Mouse (Mus musculus) 3134 (cell line): Measurements from ENCODE around the gene Clmp.

Experiments
- DNase-seq: peaks from one replicate; pipeline ENCODE4 v3.0.0-alpha.2; 2011; ENCODE audit warnings: low spot score; ENCODE audit not compliant: insufficient read length; ENCODE audit errors: extremely low read depth

Gene Clmp

GRCm38 (mm10) chr9:40730302-40730700, 44.5 kb downstream of the Clmp start:
- no peak for DNase-seq

- DNase-seq = peak; percentile 81
These were observed 45.2 kb downstream of the Clmp start for GRCm38 (mm10) chr9:40730701-40731590.

GRCm38 (mm10) chr9:40731591-40732048, 45.9 kb downstream of the Clmp start:
- peak; percentile 37 for DNase-seq

GRCm38 (mm10) chr9:40732302-40732701, 46.5 kb downstream of the Clmp start:
- DNase-seq = no peak

- DNase-seq = no peak
These were observed 51.4 kb downstream of the Clmp start for GRCm38 (mm10) chr9:40737117-40737516.

- DNase-seq = no peak
These were observed 57.8 kb downstream of the Clmp start for GRCm38 (mm10) chr9:40743525-40744034.

- no peak for DNase-seq
These were observed 58.5 kb downstream of the Clmp start for GRCm38 (mm10) chr9:40744233-40744632.

- no peak for DNase-seq
These were observed 61.0 kb downstream of the Clmp start for GRCm38 (mm10) chr9:40746796-40747195.

- DNase-seq = no peak
These were observed 61.5 kb downstream of the Clmp start for GRCm38 (mm10) chr9:40747249-40747648.

- DNase-seq = no peak
These were observed 64.3 kb downstream of the Clmp start for GRCm38 (mm10) chr9:40749832-40750620.

- DNase-seq = no peak
These were observed 66.0 kb downstream of the Clmp start for GRCm38 (mm10) chr9:40751749-40752148.

GRCm38 (mm10) chr9:40756401-40756800, 70.6 kb downstream of the Clmp start:
- peak; percentile 34 for DNase-seq

- peak; percentile 49 for DNase-seq
These were observed 71.4 kb downstream of the Clmp start for GRCm38 (mm10) chr9:40757105-40757626.

- peak; percentile 82 for DNase-seq
These were observed 72.0 kb downstream of the Clmp start for GRCm38 (mm10) chr9:40757685-40758270.

GRCm38 (mm10) chr9:40762354-40762753, 76.6 kb downstream of the Clmp start:
- DNase-seq = no peak

- peak; percentile 56 for DNase-seq
These were observed 79.3 kb downstream of the Clmp start for GRCm38 (mm10) chr9:40764887-40765580.

- peak; percentile 59 for DNase-seq
These were observed 79.8 kb downstream of the Clmp start for GRCm38 (mm10) chr9:40765581-40765940.

- no peak for DNase-seq
These were observed 80.4 kb downstream of the Clmp start for GRCm38 (mm10) chr9:40766058-40766605.

- DNase-seq = peak; percentile 35
These were observed 82.2 kb downstream of the Clmp start for GRCm38 (mm10) chr9:40767946-40768345.

- DNase-seq = no peak
These were observed 86.5 kb downstream of the Clmp start for GRCm38 (mm10) chr9:40772246-40772645.
